Mouse (Mus musculus) left cerebral cortex, adult 2 months (tissue): ENCODE measurements around the gene Cd274. TPM values are rescaled to one million over a fixed set of nuclear protein-coding genes. Genes with fewer than 3 reads are reported as not detected.

Experiments
- DNase-seq, 2 experiments: peaks; one replicate each; pipeline ENCODE4 v3.0.0; 2021 to 2022; ENCODE audit warnings: low spot score in 2 of 2, mixed read lengths in 1 of 2; ENCODE audit errors: extremely low spot score in 1 of 2
- H3K27ac ChIP-seq: fragments of 200-600 bp; 2 replicates; pipeline ENCODE4 v1.8.1; 2022
- H3K4me3 ChIP-seq: fragments of 200-600 bp; 2 replicates; pipeline ENCODE4 v1.8.1; 2022
- CTCF ChIP-seq: fragments of 200-600 bp; IDR thresholded peaks from 2 replicates; pipeline ENCODE4 v1.8.1; 2022; ENCODE audit warnings: antibody characterized with exemption, mild to moderate bottlenecking, moderate library complexity
- intact Hi-C: fragments of 180-260 bp; cut with DNase I; formaldehyde crosslinking; loops from one replicate; pipeline ENCODE4 v1.15.1; 2025
- total RNA-seq, 2 experiments: library from RNA; stranded (reverse); gene quantifications; 2 replicates each; pipeline ENCODE4 v1.2.3; 2021

The Cd274 gene
- total RNA-seq, 2 experiments from 2014 or later: 0.89 to 1.3 TPM

DNA sequence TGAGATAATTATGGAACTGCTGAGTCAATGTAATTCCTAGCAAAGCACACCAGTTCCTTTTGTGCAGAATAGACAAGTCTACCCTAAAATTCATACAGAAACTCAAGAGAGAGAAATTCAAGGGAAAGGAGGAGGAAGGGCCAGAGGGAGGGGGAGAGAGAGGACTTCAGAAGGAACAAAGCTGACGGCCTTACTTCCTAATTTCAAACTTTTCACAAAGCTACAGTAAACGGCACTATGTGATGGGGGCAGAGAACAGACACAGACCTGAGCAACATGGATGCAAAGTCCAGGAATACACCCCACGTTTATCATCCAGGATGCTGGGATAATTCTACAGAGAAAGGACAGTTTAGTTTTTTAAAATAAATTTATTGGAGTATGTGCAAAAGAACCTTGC is 52.3 kb downstream of the Cd274 start:
- intact Hi-C loops: no loop called here
- Histone ChIP-seq H3K4me3 (no peak overlapping the region), H3K27ac (no peak overlapping the region)

DNA sequence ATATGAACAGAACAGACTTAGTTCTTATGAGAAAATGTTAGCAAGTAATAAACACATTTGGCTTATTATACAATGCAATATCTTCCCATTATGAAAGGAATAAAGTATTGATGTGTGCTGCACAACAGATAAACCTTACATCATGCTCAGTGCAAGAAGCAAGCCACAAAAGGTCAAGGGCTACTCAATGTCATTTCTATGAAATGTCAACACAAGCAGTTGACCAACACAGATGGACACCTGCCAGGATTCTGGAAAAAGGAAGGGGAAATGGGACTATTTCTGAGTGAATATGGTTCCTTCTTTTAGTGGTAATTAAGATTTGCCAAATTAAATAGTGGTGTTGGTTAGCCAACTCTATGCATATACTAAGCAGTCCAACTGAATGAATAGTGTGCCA is 52.7 kb downstream of the Cd274 start:
- Histone ChIP-seq H3K27ac (no peak overlapping the region), H3K4me3 (no peak overlapping the region)
- intact Hi-C loops: no loop called here
- no peak for DNase-seq
- no peak for TF ChIP-seq CTCF

More for the DNA sequence above, 52.3 kb downstream of the Cd274 start:
- DNase-seq: no peak
- no peak for TF ChIP-seq CTCF

DNA sequence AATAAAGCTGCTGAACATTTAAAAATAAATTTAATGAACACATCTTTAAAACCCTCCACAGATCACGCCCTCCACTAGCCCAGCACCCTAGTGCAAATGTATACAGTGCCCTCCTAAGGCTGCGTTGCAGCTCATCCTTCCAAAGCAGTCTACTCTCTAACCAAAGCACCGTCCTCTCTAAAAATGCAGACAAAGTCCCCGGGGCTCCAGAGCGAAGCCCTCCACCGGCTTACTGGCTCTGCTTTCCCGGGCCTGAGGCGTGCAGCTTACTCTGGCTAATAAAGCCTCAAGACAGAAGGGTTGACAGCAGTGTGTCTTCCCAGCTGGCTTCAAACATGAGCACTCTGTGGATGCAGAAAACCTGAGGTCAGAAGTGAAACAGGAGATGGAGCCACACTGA is 53.1 kb downstream of the Cd274 start:
- TF ChIP-seq CTCF: no peak
- intact Hi-C loops: no loop called here
- H3K4me3 ChIP-seq: no peak overlapping the region
- no peak for DNase-seq
- H3K27ac ChIP-seq: no peak overlapping the region

DNA sequence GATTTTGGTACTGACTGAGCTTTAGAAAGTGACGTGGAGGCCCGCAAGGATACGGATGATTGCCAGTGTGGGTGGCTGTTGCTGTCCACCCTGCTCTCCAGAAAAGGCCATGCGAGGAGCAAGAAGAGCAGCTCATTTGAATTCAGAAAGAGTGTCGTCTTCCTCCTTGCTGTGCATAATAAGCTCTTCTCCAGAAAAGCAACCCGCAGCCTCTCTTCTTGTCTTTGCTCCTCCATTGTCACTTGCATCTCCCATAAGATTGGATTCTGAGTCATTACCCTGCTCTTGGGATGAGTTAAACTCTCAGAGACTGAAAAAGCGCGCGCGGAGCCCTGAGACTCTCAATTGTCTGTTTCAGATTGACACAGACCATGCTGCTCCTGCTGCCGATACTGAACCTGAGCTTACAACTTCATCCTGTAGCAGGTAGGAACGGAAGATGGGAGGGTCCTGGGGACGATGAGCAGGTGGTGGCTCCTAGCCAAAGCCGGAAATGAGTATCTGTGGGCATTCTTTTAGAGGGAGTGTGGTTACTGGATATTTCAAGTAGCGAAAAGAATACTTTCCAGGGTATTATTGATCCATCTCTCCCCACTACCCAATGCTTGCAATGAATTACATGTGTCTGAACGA is 54.9 kb downstream of the Cd274 start:
- no peak for DNase-seq
- intact Hi-C loops: no loop called here
- Histone ChIP-seq H3K27ac (no peak overlapping the region), H3K4me3 (no peak overlapping the region)
- TF ChIP-seq CTCF: no peak

DNA sequence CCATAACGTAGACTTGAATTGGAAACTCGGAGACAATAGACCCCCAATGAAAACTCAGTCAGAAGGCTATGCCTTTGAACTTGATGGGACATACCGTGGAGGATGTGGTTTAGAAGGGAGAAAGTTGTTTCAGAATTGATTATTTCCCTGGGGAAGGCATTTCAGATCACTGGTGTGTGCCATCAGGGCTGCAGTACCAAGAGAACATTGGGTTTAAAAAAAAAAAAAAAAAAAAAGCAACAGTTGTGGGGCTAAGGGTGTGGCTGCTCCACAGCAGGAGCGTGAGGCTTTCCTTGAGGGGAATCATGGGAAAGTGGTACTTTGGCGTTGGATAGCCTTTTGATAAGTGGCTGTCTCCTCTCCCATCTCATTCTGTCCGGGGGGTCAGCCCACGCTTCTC is 55.5 kb downstream of the Cd274 start:
- H3K4me3 ChIP-seq: no peak overlapping the region
- intact Hi-C loops: no loop called here
- DNase-seq: no peak
- no peak for TF ChIP-seq CTCF
- no peak overlapping the region for H3K27ac ChIP-seq

DNA sequence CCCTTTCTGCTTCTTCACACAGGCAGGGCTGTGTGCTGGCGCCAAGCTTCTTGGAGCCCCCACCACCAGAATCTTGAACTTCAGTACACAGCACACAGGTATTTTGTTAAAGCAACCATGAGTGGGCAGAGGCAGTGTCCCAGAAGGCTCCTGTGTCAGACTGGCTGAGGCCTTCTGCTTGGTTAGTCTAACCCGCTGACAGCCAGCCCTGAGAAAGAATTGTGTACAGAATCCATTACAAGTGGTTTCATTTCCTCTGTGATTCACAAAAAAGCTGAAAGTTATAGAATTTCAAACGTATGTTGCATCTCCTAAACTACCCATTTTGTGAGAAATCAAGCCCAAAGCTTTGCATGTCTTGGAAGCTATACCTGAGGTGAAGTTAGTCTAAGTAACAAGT is 63.3 kb downstream of the Cd274 start:
- no peak for TF ChIP-seq CTCF
- intact Hi-C loops: no loop called here
- H3K4me3 ChIP-seq: no peak overlapping the region
- no peak overlapping the region for H3K27ac ChIP-seq
- no peak for DNase-seq

DNA sequence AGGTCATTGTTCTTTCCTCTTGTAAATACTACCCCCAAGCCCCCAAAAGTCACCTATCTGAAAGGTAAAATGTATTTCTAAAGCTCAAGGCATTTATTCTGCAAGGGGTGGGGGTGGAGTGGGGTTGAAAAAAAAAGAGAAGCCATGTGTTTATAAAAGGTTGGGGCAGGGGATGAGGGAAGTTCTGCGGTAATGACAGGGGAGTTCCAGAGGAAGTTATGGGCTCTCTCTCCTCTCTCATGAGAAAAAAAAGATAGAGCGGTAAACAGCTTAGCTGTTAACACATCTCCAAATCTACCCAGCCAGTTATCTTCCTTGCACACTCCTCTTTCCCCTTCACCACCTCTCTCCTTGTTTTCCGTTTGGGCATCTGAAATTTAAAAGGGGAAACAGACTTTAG is 63.7 kb downstream of the Cd274 start:
- H3K27ac ChIP-seq: no peak overlapping the region
- intact Hi-C loops: no loop called here
- no peak for TF ChIP-seq CTCF
- H3K4me3 ChIP-seq: no peak overlapping the region
- no peak for DNase-seq

DNA sequence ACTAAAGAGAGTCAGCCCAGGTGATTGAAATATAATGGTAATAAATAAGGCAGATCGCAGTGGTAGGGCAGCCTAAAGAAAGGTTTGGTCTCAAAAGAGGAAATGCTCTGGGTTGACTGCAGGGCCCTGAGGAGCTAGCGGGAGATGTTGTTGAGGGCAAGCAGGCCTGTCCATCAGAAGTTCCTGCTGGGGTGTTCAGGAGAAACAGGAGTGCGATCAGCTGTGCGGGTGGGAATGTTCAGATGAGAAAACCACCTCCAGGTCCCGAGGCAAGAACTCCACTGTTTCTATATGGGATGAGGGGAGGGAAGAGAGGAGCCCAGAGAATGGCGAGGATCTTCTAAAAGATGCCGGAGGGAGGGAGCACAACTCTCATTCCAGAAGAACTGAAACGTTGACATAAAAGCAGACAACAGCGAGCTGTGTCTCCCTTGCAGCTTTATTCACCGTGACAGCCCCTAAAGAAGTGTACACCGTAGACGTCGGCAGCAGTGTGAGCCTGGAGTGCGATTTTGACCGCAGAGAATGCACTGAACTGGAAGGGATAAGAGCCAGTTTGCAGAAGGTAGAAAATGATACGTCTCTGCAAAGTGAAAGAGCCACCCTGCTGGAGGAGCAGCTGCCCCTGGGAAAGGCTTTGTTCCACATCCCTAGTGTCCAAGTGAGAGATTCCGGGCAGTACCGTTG is 69.7 kb downstream of the Cd274 start:
- no peak for TF ChIP-seq CTCF
- Histone ChIP-seq H3K27ac (no peak overlapping the region), H3K4me3 (no peak overlapping the region)
- intact Hi-C loops: no loop called here
- no peak for DNase-seq

Other genes starting within 250 kb of the Cd274 start
- gene Jak2, start 115.6 kb upstream of the Cd274 start, total RNA-seq: 10 to 100 TPM; 34.7 to 39.5 TPM
- gene Insl6, start 42.1 kb upstream of the Cd274 start, total RNA-seq: under 1 TPM in 1 of 2 experiments, not detected in 1; 0.54 TPM
- 1 to 10 TPM; 1.4 to 1.7 TPM for gene Rln1, start 32.8 kb upstream of the Cd274 start, total RNA-seq
- gene Plgrkt, start 65 bp upstream of the Cd274 start, total RNA-seq: 10 to 100 TPM; 27.6 to 29.3 TPM
- under 1 TPM in 1 of 2 experiments, not detected in 1; 0.32 TPM for gene Pdcd1lg2, start 43.5 kb downstream of the Cd274 start, total RNA-seq
- 10 to 100 TPM; 36.4 to 36.8 TPM for gene Ric1, start 154.8 kb downstream of the Cd274 start, total RNA-seq